Mouse (Mus musculus) midbrain, embryonic 15.5 days (tissue): Measurements from ENCODE around the gene Itprid2. TPM values are rescaled to one million over a fixed set of nuclear protein-coding genes. Genes with fewer than 3 reads are reported as not detected.

Source experiments
- ATAC-seq: fragments of 200-750 bp; cut with Nextera tagmentation; replicated peaks from 2 replicates; pipeline ENCODE4 v1.8.0; 2017; ENCODE audit warnings: moderate TSS enrichment
- H3K27ac ChIP-seq: fragments of 300-500 bp; sonication (generic); 2 replicates; pipeline ENCODE4 v1.5.1; 2015; ENCODE audit warnings: mild to moderate bottlenecking, inconsistent platforms
- H3K27me3 ChIP-seq: fragments of 300-500 bp; sonication (generic); replicated peaks from 2 replicates; pipeline ENCODE4 v1.6.1; 2015; ENCODE audit warnings: inconsistent platforms
- H3K36me3 ChIP-seq: fragments of 300-500 bp; sonication (generic); replicated peaks from 2 replicates; pipeline ENCODE4 v1.6.1; 2015; ENCODE audit warnings: inconsistent platforms
- H3K4me1 ChIP-seq: fragments of 300-500 bp; sonication (generic); 2 replicates; pipeline ENCODE4 v1.6.1; 2015; ENCODE audit warnings: inconsistent platforms
- H3K4me2 ChIP-seq: fragments of 300-500 bp; sonication (generic); 2 replicates; pipeline ENCODE4 v1.6.1; 2015; ENCODE audit warnings: inconsistent platforms, mild to moderate bottlenecking, moderate library complexity
- H3K4me3 ChIP-seq: fragments of 300-500 bp; sonication (generic); 2 replicates; pipeline ENCODE4 v1.5.1; 2015; ENCODE audit warnings: mild to moderate bottlenecking, inconsistent platforms
- H3K9ac ChIP-seq: fragments of 300-500 bp; sonication (generic); 2 replicates; pipeline ENCODE4 v1.6.1; 2015; ENCODE audit warnings: mild to moderate bottlenecking, inconsistent platforms
- H3K9me3 ChIP-seq: fragments of 300-500 bp; sonication (generic); 2 replicates; pipeline ENCODE4 v1.6.1; 2016; ENCODE audit warnings: inconsistent platforms
- WGBS: fragments of 180-500 bp; shearing (Covaris S2); methylation state at CpG from one replicate; pipeline ENCODE4 v1.1.7; 2015; ENCODE audit warnings: mixed read lengths; 5-methylcytosine and 5-hydroxymethylcytosine counted together
- polyA plus RNA-seq: library from polyadenylated mRNA; unstranded; fragments of >200 nt; fragmentation: Nextera tagmentation; extraction: Ambion mirVana; gene quantifications from 2 replicates; pipeline ENCODE4 v1.2.1, GENCODE M21; 2015

Gene Itprid2
- polyA plus RNA-seq, 1 experiment from 2014 or later, result 4.0 TPM

DNA sequence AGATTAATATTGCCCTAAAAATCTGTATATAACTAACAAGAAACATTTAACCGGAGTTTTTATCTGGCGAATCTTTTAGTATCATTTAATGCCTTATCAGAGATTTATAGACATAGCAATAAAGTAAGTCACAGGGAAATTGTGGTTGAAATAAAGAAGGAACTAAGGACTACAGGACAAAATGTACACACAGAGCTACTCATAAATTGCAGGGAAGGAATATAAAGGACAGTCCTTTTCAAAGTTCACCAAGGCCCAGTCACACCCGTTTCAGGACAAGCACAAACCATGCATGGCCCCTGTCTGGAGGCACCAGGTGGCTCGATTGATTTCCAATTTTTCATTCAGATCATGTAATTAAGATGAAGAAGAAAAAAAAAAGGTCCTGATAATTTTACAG, 60.0 kb downstream of the Itprid2 start:
- WGBS, result 94% methylated on average over 4 of the region's 4 CpGs
- ATAC-seq, result no peak
- no peak overlapping the region for H3K4me2 ChIP-seq

DNA sequence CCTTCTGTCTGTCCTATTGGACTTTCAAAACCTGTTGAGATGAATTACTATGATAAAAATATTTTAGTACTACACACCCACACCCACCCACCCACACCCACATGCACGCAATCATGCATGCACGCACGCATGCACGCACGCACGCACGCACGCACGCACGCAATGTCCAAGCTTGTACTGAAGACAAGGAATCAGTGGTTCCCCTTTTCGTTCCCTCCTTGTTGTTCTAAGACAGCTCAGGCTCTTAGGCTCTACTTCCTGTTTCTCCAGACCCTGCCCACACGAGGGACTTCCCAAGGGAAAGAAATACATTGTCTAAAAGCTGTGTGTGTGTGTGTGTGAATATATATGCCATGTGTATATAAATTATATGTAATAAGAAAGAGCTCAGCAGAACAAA, 60.8 kb downstream of the Itprid2 start:
- WGBS, result 92% methylated on average over 12 of the region's 12 CpGs
- no peak for ATAC-seq

More for the DNA sequence above, 60.0 kb downstream of the Itprid2 start:
- Histone ChIP-seq H3K4me3 (no peak overlapping the region), H3K9me3 (no peaks in the 10 kb centered on the region), H3K4me1 (no peaks in the 10 kb centered on the region), H3K36me3 (no peaks in the 10 kb centered on the region), H3K27ac (no peak overlapping the region), H3K9ac (no peak overlapping the region), H3K27me3 (no peaks in the 10 kb centered on the region)

DNA sequence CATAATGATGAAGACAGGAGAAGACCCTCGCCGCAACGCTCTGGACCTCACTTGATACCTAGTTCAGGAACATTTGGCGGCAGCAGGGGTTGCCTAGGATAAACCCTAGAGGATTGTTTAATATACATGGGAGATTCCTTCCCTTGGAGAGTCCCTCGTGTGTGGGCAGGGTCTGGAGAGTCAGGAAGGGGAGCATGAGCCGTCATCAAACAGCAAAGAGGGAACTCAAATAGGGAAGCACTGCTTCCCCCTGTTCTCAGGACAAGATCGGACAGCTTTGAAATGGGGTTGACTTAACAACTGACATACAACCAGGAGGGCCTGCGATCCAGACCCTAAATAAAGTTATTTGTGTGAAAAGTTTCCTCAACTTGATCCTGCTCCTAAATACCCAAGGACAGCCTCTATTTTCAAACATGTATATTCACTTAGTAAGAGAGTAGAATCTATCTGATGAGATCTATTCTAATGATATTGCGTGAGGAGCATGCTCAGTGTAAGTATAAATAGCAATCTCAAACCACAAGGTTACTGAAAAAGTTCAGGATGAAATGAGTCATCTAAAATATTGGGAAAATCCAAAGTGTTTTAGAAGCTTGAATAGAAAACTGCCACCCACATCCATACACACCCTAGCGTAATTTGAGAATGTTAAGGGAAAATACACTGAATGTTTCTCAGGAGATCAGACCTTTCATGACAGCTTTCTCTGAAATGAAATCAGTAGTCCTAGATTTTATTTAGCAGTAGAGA, 61.5 kb downstream of the Itprid2 start:
- no peak for ATAC-seq
- Histone ChIP-seq H3K4me1 (no peaks in the 10 kb centered on the region), H3K27ac (no peak overlapping the region), H3K36me3 (no peaks in the 10 kb centered on the region), H3K9ac (no peak overlapping the region), H3K27me3 (no peaks in the 10 kb centered on the region), H3K4me2 (no peak overlapping the region), H3K9me3 (no peaks in the 10 kb centered on the region), H3K4me3 (no peak overlapping the region)
- WGBS, result 85% methylated on average over 10 of the region's 10 CpGs

More for the DNA sequence above, 60.8 kb downstream of the Itprid2 start:
- H3K27me3 ChIP-seq, result no peaks in the 10 kb centered on the region
- H3K4me1 ChIP-seq, result no peaks in the 10 kb centered on the region
- H3K4me3 ChIP-seq, result no peak overlapping the region
- H3K27ac ChIP-seq, result no peak overlapping the region
- no peak overlapping the region for H3K4me2 ChIP-seq
- no peak overlapping the region for H3K9ac ChIP-seq
- H3K36me3 ChIP-seq, result no peaks in the 10 kb centered on the region
- H3K9me3 ChIP-seq, result no peaks in the 10 kb centered on the region

DNA sequence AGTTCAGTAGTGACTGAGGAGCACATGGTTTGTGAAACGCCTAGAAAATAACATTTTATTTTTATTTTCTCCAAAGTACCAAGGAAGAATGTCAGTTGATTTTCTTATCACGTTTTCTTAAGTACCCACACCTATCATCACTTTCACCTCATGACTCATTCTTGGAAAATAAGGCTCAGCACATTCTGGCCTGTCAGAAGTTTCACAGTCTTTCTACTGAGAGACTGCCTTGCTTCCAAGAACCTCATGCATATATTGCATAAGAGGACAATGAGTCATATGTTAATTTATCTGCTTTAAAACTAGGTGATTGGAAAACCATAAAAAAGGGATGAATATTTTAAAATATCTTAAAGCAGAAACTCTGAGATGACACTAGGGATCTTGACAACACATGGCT, 63.0 kb downstream of the Itprid2 start:
- no peak overlapping the region for H3K4me3 ChIP-seq
- no peak overlapping the region for H3K4me2 ChIP-seq
- H3K9ac ChIP-seq, result no peak overlapping the region
- H3K27me3 ChIP-seq, result no peaks in the 10 kb centered on the region
- no peaks in the 10 kb centered on the region for H3K36me3 ChIP-seq
- 84% methylated on average over 2 of the region's 2 CpGs for WGBS
- no peaks in the 10 kb centered on the region for H3K9me3 ChIP-seq
- H3K27ac ChIP-seq, result no peak overlapping the region
- H3K4me1 ChIP-seq, result no peaks in the 10 kb centered on the region
- no peak for ATAC-seq

DNA sequence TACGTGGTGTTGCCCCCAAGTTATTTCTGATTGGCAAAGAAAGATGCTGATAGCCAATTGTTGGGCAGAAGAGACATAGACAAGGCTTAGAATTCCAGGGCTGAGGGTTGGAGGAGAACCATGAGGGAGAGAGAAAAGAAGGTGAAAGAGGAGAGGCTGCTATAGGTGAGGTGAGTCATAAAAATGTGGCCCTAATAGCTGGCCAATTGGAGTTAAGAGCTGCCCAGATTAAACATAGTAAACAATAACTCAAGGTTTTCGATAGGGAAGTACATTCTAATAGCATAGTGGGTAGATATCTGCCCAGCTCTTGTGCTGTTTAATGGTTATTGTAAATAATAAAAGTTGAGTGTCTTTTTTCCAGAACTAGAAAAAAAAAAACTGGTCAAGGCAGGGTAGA, 69.6 kb downstream of the Itprid2 start:
- Histone ChIP-seq H3K9me3 (no peaks in the 10 kb centered on the region), H3K27me3 (no peaks in the 10 kb centered on the region), H3K4me3 (no peak overlapping the region), H3K9ac (no peak overlapping the region), H3K4me1 (0 out of 2 replicates have a peak, but pooled peaks cover 3% of the 10 kb centered on the region), H3K4me2 (no peak overlapping the region), H3K36me3 (no peaks in the 10 kb centered on the region), H3K27ac (no peak overlapping the region)
- ATAC-seq, result no peak
- 88% methylated on average over 2 of the region's 2 CpGs for WGBS

DNA sequence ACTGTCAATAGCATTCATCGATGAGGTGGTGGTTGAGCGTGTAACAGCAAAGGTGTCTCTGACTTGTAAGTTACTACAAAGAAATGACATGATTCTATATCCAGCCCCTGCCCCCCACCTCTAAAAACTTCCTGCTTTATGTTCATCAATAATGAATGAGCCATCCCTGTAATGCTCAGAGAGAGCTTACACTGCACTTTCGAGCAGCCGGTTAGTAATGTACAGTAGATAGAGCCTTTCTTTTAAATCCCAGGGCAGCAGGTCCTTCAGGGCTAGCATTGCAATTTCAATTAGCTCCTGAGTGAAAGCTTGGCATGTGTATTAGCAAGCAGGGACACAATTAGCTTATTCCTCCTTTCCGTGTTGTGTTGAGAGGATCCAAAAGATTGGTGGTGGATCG, 72.4 kb downstream of the Itprid2 start, which contains the start of gene Ppp1r1c:
Gene Ppp1r1c, plus strand, starts transcription at position 206 of the 400 bp plus-strand sequence.
- ATAC-seq, result peak; percentile 72
- no peak within 1 kb of the TSS for H3K27ac ChIP-seq

DNA sequence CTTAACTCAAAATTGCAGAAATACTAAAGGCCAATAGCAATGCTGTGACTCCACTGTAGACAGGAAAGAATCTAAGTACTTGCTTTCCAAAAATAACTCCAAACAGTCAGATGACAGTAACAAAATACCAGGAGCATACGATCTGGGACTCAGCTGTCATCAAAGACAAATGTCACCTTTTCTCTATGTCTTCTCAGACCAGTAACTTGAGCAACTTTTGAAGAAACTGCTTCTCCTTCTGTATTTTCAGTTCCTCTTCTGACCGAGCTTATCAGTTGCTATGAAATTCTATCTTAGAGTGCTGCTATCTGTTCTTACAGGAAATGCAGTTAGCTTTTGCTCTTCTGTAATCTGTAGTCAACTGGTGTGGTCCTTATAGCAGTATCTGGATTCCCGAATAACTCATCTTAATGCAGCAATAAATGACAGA, 78.5 kb downstream of the Itprid2 start:
- H3K27me3 ChIP-seq, result no peaks in the 10 kb centered on the region
- no peak overlapping the region for H3K4me2 ChIP-seq
- no peaks in the 10 kb centered on the region for H3K9me3 ChIP-seq
- H3K4me3 ChIP-seq, result no peak overlapping the region
- no peak for ATAC-seq
- H3K36me3 ChIP-seq, result no peaks in the 10 kb centered on the region
- no peak overlapping the region for H3K27ac ChIP-seq
- H3K4me1 ChIP-seq, result no peaks in the 10 kb centered on the region
- 80% methylated on average over 3 of the region's 3 CpGs for WGBS
- no peak overlapping the region for H3K9ac ChIP-seq

More for the DNA sequence above, 72.4 kb downstream of the Itprid2 start, which contains the start of gene Ppp1r1c:
- Histone ChIP-seq H3K36me3 (no peaks in the 10 kb centered on the region), H3K9ac (no peak within 1 kb of the TSS), H3K9me3 (no peaks in the 10 kb centered on the region), H3K4me2 (0 out of 2 replicates have a peak within 1 kb of the TSS, but pooled peaks have one; percentile 4), H3K4me3 (no peak within 1 kb of the TSS), H3K4me1 (0 out of 2 replicates have a peak, but pooled peaks cover 3% of the 10 kb centered on the region), H3K27me3 (no peaks in the 10 kb centered on the region)
- 63% methylated on average over 6 of the region's 6 CpGs for WGBS

DNA sequence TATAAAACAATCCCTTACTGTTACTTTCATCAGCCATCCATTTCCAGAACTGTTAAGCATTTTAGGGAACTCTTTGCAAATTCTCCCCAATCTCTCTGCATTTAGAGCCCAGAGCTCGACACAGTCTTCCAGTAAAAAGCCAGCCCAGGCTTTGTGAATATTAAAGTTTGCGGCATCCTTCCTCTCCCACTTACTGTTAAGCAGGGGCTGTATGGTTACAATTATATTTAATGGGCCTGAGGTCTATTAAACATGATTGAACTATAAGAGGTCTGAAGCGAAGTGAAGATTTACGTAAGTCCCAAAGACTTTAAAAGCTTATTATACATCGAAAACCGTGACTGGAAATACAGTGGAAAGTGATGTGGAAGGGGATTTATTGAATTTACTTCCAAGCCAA, 79.6 kb downstream of the Itprid2 start:
- Histone ChIP-seq H3K4me2 (no peak overlapping the region), H3K27ac (no peak overlapping the region), H3K4me1 (no peaks in the 10 kb centered on the region), H3K4me3 (no peak overlapping the region), H3K9me3 (no peaks in the 10 kb centered on the region), H3K27me3 (no peaks in the 10 kb centered on the region), H3K9ac (no peak overlapping the region), H3K36me3 (no peaks in the 10 kb centered on the region)
- no peak for ATAC-seq
- 80% methylated on average over 6 of the region's 6 CpGs for WGBS

DNA sequence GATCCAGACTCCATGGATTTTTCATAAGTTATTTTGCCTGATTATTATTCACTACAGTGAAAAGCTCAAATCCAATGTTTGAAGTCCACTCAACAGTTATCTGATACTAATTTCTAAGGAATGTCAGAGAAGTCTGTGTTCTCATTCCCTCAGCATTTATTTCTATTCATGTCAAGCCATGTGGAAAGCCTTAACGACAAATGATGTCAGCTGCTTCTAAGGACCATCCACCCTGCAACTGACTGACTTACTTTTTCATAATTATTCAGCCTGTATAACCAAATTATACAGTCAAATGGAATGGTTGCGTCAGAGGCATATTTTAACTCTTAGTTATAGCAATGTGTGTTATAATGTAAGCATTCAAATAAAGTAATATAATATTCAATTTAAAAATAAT, 80.8 kb downstream of the Itprid2 start:
- Histone ChIP-seq H3K4me2 (no peak overlapping the region), H3K27me3 (no peaks in the 10 kb centered on the region), H3K36me3 (no peaks in the 10 kb centered on the region), H3K4me3 (no peak overlapping the region), H3K9me3 (no peaks in the 10 kb centered on the region), H3K4me1 (no peaks in the 10 kb centered on the region), H3K9ac (no peak overlapping the region), H3K27ac (no peak overlapping the region)
- 42% methylated on average over 2 of the region's 2 CpGs for WGBS
- no peak for ATAC-seq

DNA sequence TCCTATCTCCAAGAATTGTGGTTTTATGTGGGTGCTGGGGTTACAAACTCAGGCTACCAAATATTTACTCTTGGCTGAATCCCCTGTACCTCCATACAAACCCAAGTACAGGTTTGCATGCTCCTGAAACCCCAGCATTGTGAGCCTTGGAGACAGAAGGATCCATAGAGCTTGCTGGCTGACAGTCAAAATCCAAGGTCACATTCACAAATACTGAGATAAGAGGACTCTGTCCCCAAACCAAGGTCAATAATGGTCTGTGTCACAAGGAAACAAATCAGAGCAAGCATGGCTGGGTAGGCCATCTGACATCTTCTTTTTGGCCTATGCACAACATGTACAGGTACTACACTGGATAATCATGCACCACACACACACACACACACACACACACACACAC, 82.7 kb downstream of the Itprid2 start:
- no peak overlapping the region for H3K4me3 ChIP-seq
- no peaks in the 10 kb centered on the region for H3K4me1 ChIP-seq
- H3K27me3 ChIP-seq, result no peaks in the 10 kb centered on the region
- no peak overlapping the region for H3K27ac ChIP-seq
- ATAC-seq, result no peak
- no peak overlapping the region for H3K9ac ChIP-seq
- no peak overlapping the region for H3K4me2 ChIP-seq
- H3K36me3 ChIP-seq, result no peaks in the 10 kb centered on the region
- no peaks in the 10 kb centered on the region for H3K9me3 ChIP-seq

DNA sequence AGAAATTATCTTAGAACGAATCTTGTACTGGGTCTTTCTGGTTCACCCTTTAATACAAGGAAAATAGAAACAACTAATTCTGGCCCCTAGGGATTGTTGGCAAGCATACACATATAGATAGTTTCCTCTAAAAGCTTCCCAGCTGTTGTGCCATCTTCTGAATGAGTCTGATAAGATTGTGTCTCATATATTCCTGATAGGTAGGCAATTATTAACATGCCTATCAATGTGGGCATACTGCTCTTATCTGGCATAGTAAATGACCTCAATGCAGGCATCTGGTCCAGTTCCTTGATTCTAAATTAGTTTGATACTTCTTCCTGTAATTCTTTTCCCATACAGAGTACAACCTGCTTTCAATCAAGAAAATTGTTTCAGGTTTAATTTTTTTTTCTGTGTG, 87.3 kb downstream of the Itprid2 start:
- 88% methylated on average over 1 of the region's 1 CpGs for WGBS
- no peaks in the 10 kb centered on the region for H3K4me1 ChIP-seq
- H3K27me3 ChIP-seq, result no peaks in the 10 kb centered on the region
- no peaks in the 10 kb centered on the region for H3K9me3 ChIP-seq
- H3K36me3 ChIP-seq, result no peaks in the 10 kb centered on the region
- no peak overlapping the region for H3K9ac ChIP-seq
- no peak overlapping the region for H3K27ac ChIP-seq
- ATAC-seq, result no peak
- H3K4me2 ChIP-seq, result no peak overlapping the region
- H3K4me3 ChIP-seq, result no peak overlapping the region
